In genomic region chr10:78801449-78801848, GRCm38 (mm10) we compare ENCODE assay signal across 21 mouse cellular contexts. TPM values are rescaled to one million over a fixed set of nuclear protein-coding genes. Genes with fewer than 3 reads are reported as not detected.
"Had no signal": no experiment of that assay in that cellular context is flagged by ENCODE, and none has a peak within 500 bp of the region (broad histone marks: within the 10 kb centered on the region; RNA-seq: fewer than 3 reads in every experiment).

No protein-coding gene starts in this region.

- H3K4me1 ChIP-seq: megakaryocyte, embryonic 14.5 days; midbrain, embryonic 13.5 days; midbrain, embryonic 15.5 days; neural tube, embryonic 12.5 days; stomach, embryonic 15.5 days had no signal

- DNase-seq: liver, postnatal 0 days; lung, embryonic 14.5 days; lung, postnatal 10 days; lung, postnatal 4 days; right cerebral cortex, postnatal 14 days; thymus, adult 2 months; thymus, postnatal 36 days had no signal

- H3K4me2 ChIP-seq: lung, embryonic 14.5 days; midbrain, embryonic 11.5 days; midbrain, embryonic 13.5 days; midbrain, embryonic 15.5 days; neural tube, embryonic 12.5 days; stomach, embryonic 15.5 days had no signal

- H3K27ac ChIP-seq: midbrain, embryonic 13.5 days; midbrain, embryonic 15.5 days; neural tube, embryonic 12.5 days; stomach, embryonic 15.5 days; stomach, postnatal 0 days had no signal

- H3K9ac ChIP-seq: liver, postnatal 0 days; lung, embryonic 14.5 days; midbrain, embryonic 13.5 days; midbrain, embryonic 15.5 days; neural tube, embryonic 12.5 days; stomach, embryonic 15.5 days had no signal

- H3K36me3 ChIP-seq: midbrain, embryonic 13.5 days; midbrain, embryonic 15.5 days; neural tube, embryonic 12.5 days; stomach, embryonic 15.5 days had no signal

- H3K4me3 ChIP-seq: megakaryocyte, embryonic 14.5 days; midbrain, embryonic 13.5 days; midbrain, embryonic 15.5 days; neural tube, embryonic 12.5 days; stomach, embryonic 15.5 days had no signal

- ATAC-seq: liver, postnatal 0 days; midbrain, embryonic 13.5 days; midbrain, embryonic 15.5 days had no signal

- H3K27me3 ChIP-seq: megakaryocyte, embryonic 14.5 days; midbrain, embryonic 13.5 days; midbrain, embryonic 15.5 days; neural tube, embryonic 12.5 days; stomach, embryonic 15.5 days had no signal

- H3K9me3 ChIP-seq: midbrain, embryonic 13.5 days; midbrain, embryonic 15.5 days; neural tube, embryonic 12.5 days; stomach, embryonic 15.5 days had no signal

RNA-seq across cellular contexts. Expression of gene Slc1a6, which starts 21.2 kb away (rescaled TPM):
- total RNA-seq: monocyte, adult 5-6 weeks; neutrophil, adult 5-6 weeks had no signal
- polyA plus RNA-seq: thymus, adult 2 months had no signal

RNA-seq across cellular contexts. Expression of gene Ccdc105, which starts 48.6 kb away (rescaled TPM):
- total RNA-seq: monocyte, adult 5-6 weeks; neutrophil, adult 5-6 weeks had no signal
- polyA plus RNA-seq: liver, postnatal 0 days; neural tube, embryonic 12.5 days; spleen, adult 2 months; stomach, embryonic 15.5 days; stomach, postnatal 0 days had no signal

RNA-seq across cellular contexts. Expression of gene Olfr1356, which starts 50.5 kb away (rescaled TPM):
- total RNA-seq: midbrain, postnatal 0 days; monocyte, adult 5-6 weeks; neutrophil, adult 5-6 weeks had no signal
- polyA plus RNA-seq: liver, postnatal 0 days; lung, embryonic 14.5 days; lung, embryonic 16.5 days; midbrain, embryonic 11.5 days; midbrain, embryonic 13.5 days; midbrain, embryonic 15.5 days; midbrain, postnatal 0 days; neural tube, embryonic 12.5 days; neural tube, embryonic 14.5 days; spleen, adult 2 months; stomach, embryonic 15.5 days; stomach, postnatal 0 days; testis, adult 2 months; thymus, adult 2 months had no signal
